Mouse (Mus musculus) liver, embryonic 15.5 days (tissue): ENCODE measurements around the gene Krtap15. TPM values are rescaled to one million over a fixed set of nuclear protein-coding genes. Genes with fewer than 3 reads are reported as not detected.

Experiments used
- ATAC-seq: fragments of 200-750 bp; cut with Nextera tagmentation; 2 replicates; pipeline ENCODE4 v1.8.0; 2017; ENCODE audit warnings: moderate number of reproducible peaks, mild to moderate bottlenecking, moderate library complexity; ENCODE audit not compliant: insufficient read depth
- H3K27ac ChIP-seq: fragments of 300-500 bp; sonication (generic); replicated peaks from 2 replicates; pipeline ENCODE4 v1.5.1; 2015; ENCODE audit warnings: mild to moderate bottlenecking, inconsistent platforms
- H3K27me3 ChIP-seq: fragments of 300-500 bp; sonication (generic); 2 replicates; pipeline ENCODE4 v1.6.1; 2015; ENCODE audit warnings: mild to moderate bottlenecking, inconsistent platforms
- H3K36me3 ChIP-seq: fragments of 300-500 bp; sonication (generic); replicated peaks from 2 replicates; pipeline ENCODE4 v1.6.1; 2015; ENCODE audit warnings: moderate library complexity, mild to moderate bottlenecking, inconsistent platforms
- H3K4me1 ChIP-seq: fragments of 300-500 bp; sonication (generic); replicated peaks from 2 replicates; pipeline ENCODE4 v1.6.1; 2015; ENCODE audit warnings: inconsistent platforms
- H3K4me2 ChIP-seq: fragments of 300-500 bp; sonication (generic); 2 replicates; pipeline ENCODE4 v1.6.1; 2015; ENCODE audit warnings: moderate library complexity, mild to moderate bottlenecking, inconsistent platforms
- H3K4me3 ChIP-seq: fragments of 300-500 bp; sonication (generic); replicated peaks from 2 replicates; pipeline ENCODE4 v1.5.1; 2015; ENCODE audit warnings: mild to moderate bottlenecking, inconsistent platforms
- H3K9ac ChIP-seq: fragments of 300-500 bp; sonication (generic); 2 replicates; pipeline ENCODE4 v1.6.1; 2015; ENCODE audit warnings: moderate library complexity, mild to moderate bottlenecking, inconsistent platforms
- H3K9me3 ChIP-seq: fragments of 300-500 bp; sonication (generic); replicated peaks from 2 replicates; pipeline ENCODE4 v1.6.1; 2016; ENCODE audit warnings: inconsistent platforms
- WGBS: fragments of 180-500 bp; shearing (Covaris S2); methylation state at CpG from one replicate; pipeline ENCODE4 v1.1.7; 2015; ENCODE audit warnings: mixed read lengths; ENCODE audit not compliant: insufficient replicate concordance; 5-methylcytosine and 5-hydroxymethylcytosine counted together
- polyA plus RNA-seq: library from polyadenylated mRNA; unstranded; fragments of >200 nt; fragmentation: Nextera tagmentation; extraction: Ambion mirVana; gene quantifications from 2 replicates; pipeline ENCODE4 v1.2.1, GENCODE M21; 2015

The Krtap15 gene
- polyA plus RNA-seq = not detected in 2 replicates

GRCm38 (mm10) chr16:88820066-88820465 is at the start of gene Krtap15:
TSS of gene Krtap15 (plus strand) at chr16:88820215.
- WGBS = 61% methylated on average over 3 of the region's 3 CpGs
- Histone ChIP-seq H3K4me1 (no peaks in the 10 kb centered on the region), H3K27me3 (no peaks in the 10 kb centered on the region), H3K9ac (no peak within 1 kb of the TSS), H3K4me2 (no peak within 1 kb of the TSS), H3K36me3 (no peaks in the 10 kb centered on the region), H3K4me3 (no peak within 1 kb of the TSS), H3K9me3 (no peaks in the 10 kb centered on the region), H3K27ac (no peak within 1 kb of the TSS)
- no peak for ATAC-seq

GRCm38 (mm10) chr16:88774106-88774505 is 45.9 kb upstream of the Krtap15 start, which contains the start of gene 2310057N15Rik:
TSS of gene 2310057N15Rik (minus strand) at chr16:88774206.
- Histone ChIP-seq H3K27me3 (no peaks in the 10 kb centered on the region), H3K36me3 (no peaks in the 10 kb centered on the region), H3K9me3 (no peaks in the 10 kb centered on the region), H3K4me1 (no peaks in the 10 kb centered on the region), H3K4me3 (no peak within 1 kb of the TSS), H3K27ac (no peak within 1 kb of the TSS), H3K9ac (no peak within 1 kb of the TSS), H3K4me2 (no peak within 1 kb of the TSS)
- ATAC-seq = no peak
- WGBS = 47% methylated on average over 2 of the region's 2 CpGs

- no peaks in the 10 kb centered on the region for H3K4me1 ChIP-seq
- no peak within 1 kb of the TSS for H3K4me2 ChIP-seq
- no peaks in the 10 kb centered on the region for H3K27me3 ChIP-seq
- no peaks in the 10 kb centered on the region for H3K36me3 ChIP-seq
- no peak within 1 kb of the TSS for H3K9ac ChIP-seq
- no peaks in the 10 kb centered on the region for H3K9me3 ChIP-seq
- H3K27ac ChIP-seq = no peak within 1 kb of the TSS
- no peak for ATAC-seq
- WGBS = 62% methylated on average over 6 of the region's 6 CpGs
- no peak within 1 kb of the TSS for H3K4me3 ChIP-seq
Observed at GRCm38 (mm10) chr16:88777596-88777995, 42.4 kb upstream of the Krtap15 start, which contains the start of gene Gm5965. TSS of gene Gm5965 (plus strand) at chr16:88777896.

GRCm38 (mm10) chr16:88786786-88787185 is 33.2 kb upstream of the Krtap15 start:
- ATAC-seq = no peak
- H3K4me3 ChIP-seq = no peak overlapping the region
- H3K36me3 ChIP-seq = no peaks in the 10 kb centered on the region
- no peaks in the 10 kb centered on the region for H3K27me3 ChIP-seq
- H3K9me3 ChIP-seq = no peaks in the 10 kb centered on the region
- no peaks in the 10 kb centered on the region for H3K4me1 ChIP-seq
- no peak overlapping the region for H3K9ac ChIP-seq
- 55% methylated on average over 2 of the region's 2 CpGs for WGBS
- no peak overlapping the region for H3K4me2 ChIP-seq
- H3K27ac ChIP-seq = no peak overlapping the region

GRCm38 (mm10) chr16:88811827-88812226 is 8.2 kb upstream of the Krtap15 start, which contains the start of gene Gm20741:
TSS of gene Gm20741 (minus strand) at chr16:88812220.
- 52% methylated on average over 2 of the region's 2 CpGs for WGBS
- Histone ChIP-seq H3K9ac (no peak within 1 kb of the TSS), H3K4me2 (no peak within 1 kb of the TSS), H3K27ac (no peak within 1 kb of the TSS), H3K36me3 (no peaks in the 10 kb centered on the region), H3K27me3 (no peaks in the 10 kb centered on the region), H3K4me1 (no peaks in the 10 kb centered on the region), H3K4me3 (no peak within 1 kb of the TSS), H3K9me3 (no peaks in the 10 kb centered on the region)
- no peak for ATAC-seq

- WGBS = 66% methylated on average over 3 of the region's 3 CpGs
Observed at GRCm38 (mm10) chr16:88823736-88824135, 3.7 kb downstream of the Krtap15 start.

GRCm38 (mm10) chr16:88826095-88826652 is 6.2 kb downstream of the Krtap15 start, which contains the start of gene Krtap14:
TSS of gene Krtap14 (minus strand) at chr16:88826145.
- no peak within 1 kb of the TSS for H3K9ac ChIP-seq
- no peaks in the 10 kb centered on the region for H3K4me1 ChIP-seq
- ATAC-seq = no peak
- H3K27me3 ChIP-seq = no peaks in the 10 kb centered on the region
- no peak within 1 kb of the TSS for H3K4me3 ChIP-seq
- no peaks in the 10 kb centered on the region for H3K36me3 ChIP-seq
- no peak within 1 kb of the TSS for H3K27ac ChIP-seq
- no peak within 1 kb of the TSS for H3K4me2 ChIP-seq
- 70% methylated on average over 9 of the region's 9 CpGs for WGBS
- H3K9me3 ChIP-seq = no peaks in the 10 kb centered on the region

More at GRCm38 (mm10) chr16:88823736-88824135, 3.7 kb downstream of the Krtap15 start:
- Histone ChIP-seq H3K4me3 (no peak overlapping the region), H3K9ac (no peak overlapping the region), H3K27ac (no peak overlapping the region), H3K27me3 (no peaks in the 10 kb centered on the region), H3K4me1 (no peaks in the 10 kb centered on the region), H3K9me3 (no peaks in the 10 kb centered on the region), H3K36me3 (no peaks in the 10 kb centered on the region), H3K4me2 (no peak overlapping the region)
- no peak for ATAC-seq

- H3K36me3 ChIP-seq = no peaks in the 10 kb centered on the region
- ATAC-seq = no peak
- no peak overlapping the region for H3K4me3 ChIP-seq
- H3K27me3 ChIP-seq = no peaks in the 10 kb centered on the region
- 57% methylated on average over 3 of the region's 3 CpGs for WGBS
- H3K9me3 ChIP-seq = no peaks in the 10 kb centered on the region
- H3K9ac ChIP-seq = no peak overlapping the region
- no peak overlapping the region for H3K27ac ChIP-seq
- no peaks in the 10 kb centered on the region for H3K4me1 ChIP-seq
- H3K4me2 ChIP-seq = no peak overlapping the region
Observed at GRCm38 (mm10) chr16:88826978-88827377, 7.0 kb downstream of the Krtap15 start.

- no peaks in the 10 kb centered on the region for H3K36me3 ChIP-seq
- 69% methylated on average over 1 of the region's 1 CpGs for WGBS
Observed at GRCm38 (mm10) chr16:88847363-88847762, 27.3 kb downstream of the Krtap15 start.

GRCm38 (mm10) chr16:88848558-88848957 is 28.5 kb downstream of the Krtap15 start:
- H3K9me3 ChIP-seq = no peaks in the 10 kb centered on the region
- no peak overlapping the region for H3K4me2 ChIP-seq
- WGBS = 51% methylated on average over 4 of the region's 4 CpGs
- H3K4me3 ChIP-seq = no peak overlapping the region
- ATAC-seq = no peak
- no peaks in the 10 kb centered on the region for H3K27me3 ChIP-seq
- H3K4me1 ChIP-seq = no peaks in the 10 kb centered on the region
- no peak overlapping the region for H3K27ac ChIP-seq
- no peaks in the 10 kb centered on the region for H3K36me3 ChIP-seq
- no peak overlapping the region for H3K9ac ChIP-seq

More at GRCm38 (mm10) chr16:88847363-88847762, 27.3 kb downstream of the Krtap15 start:
- no peak overlapping the region for H3K9ac ChIP-seq
- no peaks in the 10 kb centered on the region for H3K27me3 ChIP-seq
- H3K4me1 ChIP-seq = no peaks in the 10 kb centered on the region
- no peaks in the 10 kb centered on the region for H3K9me3 ChIP-seq
- ATAC-seq = no peak
- H3K4me3 ChIP-seq = no peak overlapping the region
- H3K27ac ChIP-seq = no peak overlapping the region
- no peak overlapping the region for H3K4me2 ChIP-seq

GRCm38 (mm10) chr16:88851450-88851849 is 31.4 kb downstream of the Krtap15 start:
- Histone ChIP-seq H3K27me3 (no peaks in the 10 kb centered on the region), H3K9me3 (0 out of 2 replicates have a peak, but pooled peaks cover 2% of the 10 kb centered on the region), H3K4me3 (no peak overlapping the region), H3K27ac (no peak overlapping the region), H3K36me3 (no peaks in the 10 kb centered on the region), H3K4me2 (no peak overlapping the region), H3K9ac (no peak overlapping the region), H3K4me1 (no peaks in the 10 kb centered on the region)
- no peak for ATAC-seq
- 9% methylated on average over 5 of the region's 5 CpGs for WGBS
